Mouse (Mus musculus) olfactory bulb, adult 2 months (tissue): Measurements from ENCODE around the gene Gm21671.
"Not testable (repeated sequence)": the region's sequence is repeated elsewhere in the genome, so short reads cannot be mapped to it uniquely, and the experiment has no call there.

Source experiments
- CTCF ChIP-seq: fragments of 200-500 bp; IDR thresholded peaks from 2 replicates; pipeline ENCODE4 v1.5.1; 2012; ENCODE audit warnings: low read depth, mild to moderate bottlenecking, low read length, moderate library complexity; ENCODE audit not compliant: insufficient read depth
- POLR2A ChIP-seq: fragments of 200-500 bp; IDR thresholded peaks from 2 replicates; pipeline ENCODE4 v1.6.1; 2012; ENCODE audit warnings: mild to moderate bottlenecking, low read depth, low read length, moderate library complexity; ENCODE audit not compliant: insufficient read depth

DNA sequence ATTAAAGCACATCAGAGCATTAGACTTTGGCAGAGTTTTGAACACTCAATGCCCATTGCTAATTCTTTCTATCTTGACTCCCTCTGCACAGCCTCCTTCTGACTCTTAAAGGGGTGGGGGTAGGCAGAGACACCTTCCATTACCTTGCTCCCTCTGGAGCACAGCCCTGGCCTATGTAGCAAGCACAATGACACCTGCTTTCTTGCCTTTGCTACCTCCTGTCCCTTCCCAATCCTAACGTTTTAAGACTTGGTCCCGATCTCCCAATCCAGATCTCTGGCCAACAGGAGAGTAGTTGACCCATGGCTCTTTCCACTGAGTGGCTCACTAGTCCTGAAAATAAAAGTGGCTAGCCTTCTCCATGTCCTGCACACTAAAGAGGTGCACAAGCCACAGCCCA, 8.8 kb downstream of the Gm21671 start:
- TF ChIP-seq CTCF, POLR2A: not testable (repeated sequence)
